Mouse (Mus musculus) cerebellum, postnatal 25 days (tissue): ENCODE measurements around the gene Stag1.

Experiments used
- DNase-seq, 2 experiments: peaks; one replicate each; pipeline ENCODE4 v3.0.0; 2021; ENCODE audit warnings: mixed read lengths in 2 of 2

Gene Stag1

GRCm38 (mm10) chr9:100597546-100597945 is at the start of gene Stag1:
Stag1 (plus strand) TSS chr9:100597798.
- DNase-seq, result no peak

GRCm38 (mm10) chr9:100548313-100548712 is 49.3 kb upstream of the Stag1 start:
- peak in 1 of 2 experiments; percentile 45 for DNase-seq

- no peak for DNase-seq
Observed at GRCm38 (mm10) chr9:100555686-100556085, 41.9 kb upstream of the Stag1 start.

GRCm38 (mm10) chr9:100558023-100558573 is 39.5 kb upstream of the Stag1 start:
- no peak for DNase-seq

GRCm38 (mm10) chr9:100558991-100559390 is 38.6 kb upstream of the Stag1 start:
- peak; percentile 59 to 72 for DNase-seq

GRCm38 (mm10) chr9:100560251-100560890 is 37.2 kb upstream of the Stag1 start:
- DNase-seq, result peak; percentile 65 to 71

GRCm38 (mm10) chr9:100569798-100570625 is 27.6 kb upstream of the Stag1 start:
- peak; percentile 85 to 88 for DNase-seq

GRCm38 (mm10) chr9:100570626-100571233 is 26.9 kb upstream of the Stag1 start, which contains the start of gene Slc35g2:
Slc35g2 (minus strand) TSS chr9:100571090.
- peak; percentile 76 to 77 for DNase-seq

- no peak for DNase-seq
Observed at GRCm38 (mm10) chr9:100571511-100571910, 26.1 kb upstream of the Stag1 start.

- DNase-seq, result no peak
Observed at GRCm38 (mm10) chr9:100573300-100573699, 24.3 kb upstream of the Stag1 start.

- DNase-seq, result no peak
Observed at GRCm38 (mm10) chr9:100573942-100574341, 23.7 kb upstream of the Stag1 start.

- DNase-seq, result no peak
Observed at GRCm38 (mm10) chr9:100580196-100580740, 17.3 kb upstream of the Stag1 start.

- peak; percentile 81 to 88 for DNase-seq
Observed at GRCm38 (mm10) chr9:100581543-100582492, 15.8 kb upstream of the Stag1 start.

GRCm38 (mm10) chr9:100582883-100583575 is 14.6 kb upstream of the Stag1 start:
- peak in 1 of 2 experiments; percentile 44 for DNase-seq

- no peak for DNase-seq
Observed at GRCm38 (mm10) chr9:100584031-100584430, 13.6 kb upstream of the Stag1 start.

- DNase-seq, result no peak
Observed at GRCm38 (mm10) chr9:100590462-100590861, 7.1 kb upstream of the Stag1 start.

GRCm38 (mm10) chr9:100596317-100596716 is 1.3 kb upstream of the Stag1 start:
- no peak for DNase-seq

- DNase-seq, result peak in 1 of 2 experiments; percentile 26
Observed at GRCm38 (mm10) chr9:100599761-100600328, 2.2 kb downstream of the Stag1 start.

GRCm38 (mm10) chr9:100602130-100602529 is 4.5 kb downstream of the Stag1 start:
- no peak for DNase-seq

- no peak for DNase-seq
Observed at GRCm38 (mm10) chr9:100603156-100603555, 5.6 kb downstream of the Stag1 start.

GRCm38 (mm10) chr9:100605522-100605921 is 7.9 kb downstream of the Stag1 start:
- no peak for DNase-seq
